Mouse (Mus musculus) spleen, postnatal 4 days (tissue): ENCODE results near the gene Pacsin3.

ENCODE experiments used
- DNase-seq, 2 experiments: peaks; one replicate each; pipeline ENCODE4 v3.0.0; 2022; ENCODE audit warnings: low spot score in 2 of 2

The Pacsin3 gene

DNA sequence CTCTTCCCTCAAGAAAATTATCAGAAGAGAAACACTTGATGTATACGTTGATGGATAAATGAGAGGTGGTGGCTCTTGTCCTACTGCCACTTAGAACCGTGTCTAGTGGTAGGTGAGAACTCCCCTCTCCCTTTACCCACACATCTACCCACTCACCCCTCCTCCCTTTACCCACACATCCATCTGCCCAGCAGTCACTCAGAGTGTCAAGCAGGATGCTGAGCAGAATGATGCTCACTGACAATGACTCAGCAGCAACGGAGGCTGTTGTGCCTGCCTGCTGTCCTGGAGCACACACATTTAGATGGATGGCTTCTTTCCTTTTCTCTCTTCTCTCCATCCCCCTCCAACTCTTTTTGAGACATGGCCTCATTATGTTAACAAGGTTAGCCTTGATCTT, 47.1 kb downstream of the Pacsin3 start:
- no peak for DNase-seq

DNA sequence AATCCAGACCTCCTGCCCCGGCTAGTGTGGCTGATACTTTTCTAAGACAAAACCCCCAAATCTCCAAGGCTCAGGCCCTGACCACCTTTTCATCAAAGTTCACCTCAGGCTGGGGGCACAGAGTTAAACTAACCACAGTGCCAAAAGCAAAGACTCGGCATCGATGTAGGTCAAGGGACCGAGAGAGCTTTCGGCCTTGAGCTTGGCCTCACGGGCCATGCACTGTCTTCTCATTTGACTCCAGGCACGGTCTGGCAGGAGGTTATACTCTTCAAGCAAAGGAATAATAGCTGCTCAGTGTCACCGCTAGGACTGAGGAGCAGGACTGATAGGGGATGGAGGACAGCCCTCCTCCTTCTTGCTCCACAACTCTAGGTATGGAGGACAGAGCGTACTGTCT, 50.2 kb downstream of the Pacsin3 start:
- no peak for DNase-seq

DNA sequence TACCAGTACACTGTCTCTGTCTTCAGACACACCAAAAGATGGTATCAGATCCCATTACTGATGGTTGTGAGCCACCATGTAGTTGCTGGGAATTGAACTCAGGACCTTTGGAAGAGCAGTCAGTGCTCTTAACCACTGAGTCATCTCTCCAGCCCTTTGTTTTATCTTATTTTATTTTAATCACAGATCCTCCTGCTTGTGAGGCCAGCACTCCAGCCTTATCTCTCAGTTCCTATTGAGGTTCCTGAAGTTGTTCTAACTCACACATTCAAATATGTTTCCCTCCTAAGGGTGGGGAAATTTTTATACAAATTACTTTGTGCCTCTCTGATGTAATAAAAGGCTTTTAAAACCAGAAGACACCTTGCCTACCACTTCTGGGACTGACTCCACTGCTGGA, 50.8 kb downstream of the Pacsin3 start:
- DNase-seq = no peak

DNA sequence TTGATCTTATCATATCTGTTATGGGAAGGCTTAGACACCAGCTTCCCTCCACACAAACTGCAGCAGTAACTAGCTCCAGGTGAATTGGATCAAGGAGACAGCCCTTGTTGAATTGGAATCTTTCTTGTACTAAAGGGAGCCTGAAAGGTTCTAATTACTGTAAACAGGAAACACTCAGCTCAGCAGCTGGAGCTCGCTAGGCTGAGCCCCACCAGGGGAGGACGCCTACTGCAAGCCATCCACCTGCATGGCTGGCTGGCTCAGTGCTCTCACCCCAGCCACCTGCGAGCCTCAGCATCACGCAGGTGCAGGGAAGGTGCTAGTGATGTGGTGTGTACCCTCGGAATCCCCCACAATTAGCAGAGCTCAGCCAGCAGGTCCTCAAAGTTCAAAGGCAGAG, 52.9 kb downstream of the Pacsin3 start:
- no peak for DNase-seq

DNA sequence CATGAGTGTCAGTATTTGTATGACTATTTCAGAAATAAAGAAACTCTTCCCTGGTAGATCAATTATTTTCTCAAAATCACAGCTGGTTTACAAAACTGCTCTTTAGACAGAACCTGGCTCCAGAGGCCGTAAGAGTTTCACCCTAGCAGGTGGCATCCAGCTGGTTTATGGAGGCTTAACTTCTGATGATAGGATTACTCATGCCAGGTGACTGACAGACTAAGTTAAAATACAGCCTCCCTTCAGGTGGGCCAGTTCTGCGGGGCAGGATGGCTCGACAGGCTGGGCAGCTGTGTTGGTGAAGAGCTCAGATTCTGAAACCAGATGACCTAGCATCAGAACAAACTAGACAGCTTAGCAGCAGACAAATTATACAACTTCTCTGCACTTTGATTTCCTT, 53.8 kb downstream of the Pacsin3 start:
- DNase-seq = no peak

DNA sequence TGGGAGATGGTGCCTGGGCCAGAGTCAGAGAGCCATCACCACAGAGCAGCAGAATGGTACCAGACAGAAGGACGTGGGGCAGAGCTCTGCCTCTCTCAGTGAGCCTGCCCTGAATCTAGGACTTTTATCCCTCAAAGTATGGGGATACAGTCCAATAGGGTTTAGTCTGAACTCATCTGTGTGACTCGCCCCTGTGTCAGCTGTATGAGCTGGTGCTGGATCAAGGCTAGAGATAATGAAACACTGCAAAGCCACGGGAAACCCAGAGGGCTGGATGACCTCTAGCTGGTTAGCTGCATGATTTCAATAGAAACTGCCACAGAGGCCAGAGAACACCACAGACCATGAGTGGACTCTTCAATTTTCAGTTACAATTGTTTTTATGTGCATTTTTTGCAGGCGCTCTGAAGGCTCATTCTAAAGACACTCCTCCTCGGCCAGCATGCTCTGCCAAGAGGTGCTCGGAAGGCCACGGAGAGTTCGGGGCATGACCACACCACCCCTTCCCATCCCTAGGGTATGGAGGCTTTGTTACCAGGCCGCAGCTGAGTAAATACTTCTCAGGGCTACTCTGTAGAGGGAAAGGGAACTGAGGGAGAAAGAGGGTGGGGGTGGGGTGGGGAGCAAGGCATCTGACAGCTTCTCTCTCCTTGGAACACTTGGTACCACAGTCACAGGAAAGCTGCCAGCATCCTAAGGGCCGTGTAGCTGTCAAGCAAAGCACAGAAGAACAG, 57.0 kb downstream of the Pacsin3 start:
- DNase-seq = no peak

DNA sequence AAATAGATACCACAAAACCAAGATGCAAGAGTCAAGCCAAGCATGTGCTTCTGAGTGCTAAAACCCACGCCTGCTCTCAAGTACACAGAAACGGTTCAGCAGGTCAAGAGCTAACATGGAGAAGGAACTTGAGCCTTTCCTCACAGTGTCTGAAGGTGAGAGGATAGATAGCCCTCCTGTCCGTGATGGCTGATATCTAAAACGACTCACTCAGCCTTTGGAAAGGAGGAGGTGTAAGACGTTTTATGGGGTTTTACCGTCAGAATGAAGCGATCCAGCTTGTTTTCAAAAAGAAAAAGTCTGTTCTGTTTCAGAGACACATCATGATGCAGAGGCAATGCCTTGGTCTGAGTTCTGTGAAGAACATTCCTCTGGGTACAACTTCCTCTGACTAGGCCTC, 58.4 kb downstream of the Pacsin3 start:
- no peak for DNase-seq
